Mouse (Mus musculus) 3T3-L1 (cell line): ENCODE results near the gene Pde4d.

Experiments
- DNase-seq: peaks from one replicate; pipeline ENCODE4 v3.0.0-alpha.2; 2015; ENCODE audit warnings: low read depth, low spot score

Gene Pde4d

GRCm38 (mm10) chr13:109296347-109297037, 846.7 kb downstream of the Pde4d start:
- DNase-seq = no peak

- no peak for DNase-seq
Measured at GRCm38 (mm10) chr13:109298852-109299251, 849.1 kb downstream of the Pde4d start.

GRCm38 (mm10) chr13:109299511-109300250, 849.9 kb downstream of the Pde4d start:
- peak; percentile 49 for DNase-seq

- DNase-seq = no peak
Measured at GRCm38 (mm10) chr13:109312542-109312941, 862.8 kb downstream of the Pde4d start.

GRCm38 (mm10) chr13:109315608-109316007, 865.9 kb downstream of the Pde4d start:
- peak; percentile 70 for DNase-seq

GRCm38 (mm10) chr13:109317644-109318043, 867.9 kb downstream of the Pde4d start:
- DNase-seq = no peak

- no peak for DNase-seq
Measured at GRCm38 (mm10) chr13:109318434-109318998, 868.8 kb downstream of the Pde4d start.

GRCm38 (mm10) chr13:109326061-109326460, 876.3 kb downstream of the Pde4d start:
- no peak for DNase-seq

- no peak for DNase-seq
Measured at GRCm38 (mm10) chr13:109331563-109331962, 881.8 kb downstream of the Pde4d start.

- peak; percentile 10 for DNase-seq
Measured at GRCm38 (mm10) chr13:109341902-109342301, 892.2 kb downstream of the Pde4d start.

GRCm38 (mm10) chr13:109342469-109342868, 892.7 kb downstream of the Pde4d start:
- peak; percentile 6 for DNase-seq

GRCm38 (mm10) chr13:109343596-109343995, 893.8 kb downstream of the Pde4d start:
- DNase-seq = peak; percentile 82

- peak; percentile 10 for DNase-seq
Measured at GRCm38 (mm10) chr13:109347770-109348169, 898.0 kb downstream of the Pde4d start.

GRCm38 (mm10) chr13:109348316-109348715, 898.6 kb downstream of the Pde4d start:
- DNase-seq = no peak

- DNase-seq = no peak
Measured at GRCm38 (mm10) chr13:109350100-109350499, 900.4 kb downstream of the Pde4d start.

GRCm38 (mm10) chr13:109354017-109354416, 904.3 kb downstream of the Pde4d start:
- no peak for DNase-seq

GRCm38 (mm10) chr13:109356252-109356651, 906.5 kb downstream of the Pde4d start:
- DNase-seq = no peak

GRCm38 (mm10) chr13:109359994-109360393, 910.2 kb downstream of the Pde4d start:
- peak; percentile 67 for DNase-seq

- no peak for DNase-seq
Measured at GRCm38 (mm10) chr13:109362340-109362739, 912.6 kb downstream of the Pde4d start.

- no peak for DNase-seq
Measured at GRCm38 (mm10) chr13:109374465-109374864, 924.7 kb downstream of the Pde4d start.

GRCm38 (mm10) chr13:109376681-109377080, 926.9 kb downstream of the Pde4d start:
- no peak for DNase-seq

- no peak for DNase-seq
Measured at GRCm38 (mm10) chr13:109380149-109380548, 930.4 kb downstream of the Pde4d start.
